Mouse (Mus musculus) ovary, postnatal 10 days (tissue): ENCODE measurements around the gene Gm20870.
"Not testable (repeated sequence)": the region's sequence is repeated elsewhere in the genome, so short reads cannot be mapped to it uniquely, and the experiment has no call there.

Experiments used
- DNase-seq: peaks from one replicate; pipeline ENCODE4 v3.0.0; 2022; ENCODE audit warnings: low spot score

The Gm20870 gene

DNA sequence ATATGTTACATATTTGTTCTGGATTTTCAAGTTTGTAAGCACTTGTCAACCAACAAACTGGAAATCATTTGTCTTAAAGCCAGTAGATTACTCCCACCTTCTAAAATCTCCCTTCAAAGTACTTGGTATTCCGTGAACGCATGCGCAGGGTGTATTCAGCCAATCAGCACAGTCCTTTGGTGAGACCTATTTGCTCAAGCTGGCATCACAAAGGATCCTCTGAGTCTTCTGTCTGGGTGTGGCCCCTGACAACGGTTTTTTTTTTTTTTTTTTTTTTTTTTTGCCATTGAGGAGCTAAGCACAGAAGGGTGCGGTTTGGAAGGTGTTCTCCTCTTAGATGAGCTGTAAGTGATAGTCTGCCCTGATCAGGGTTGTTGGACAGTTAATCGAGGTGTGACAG is at the start of gene Gm20870:
Gm20870 (plus strand) TSS at position 301 of the 400 bp plus-strand sequence.
- DNase-seq: not testable (repeated sequence)
